Mouse (Mus musculus) hindbrain, embryonic 11.5 days (tissue): ENCODE measurements around the gene Zbtb8a. TPM values are rescaled to one million over a fixed set of nuclear protein-coding genes. Genes with fewer than 3 reads are reported as not detected.
"Not testable (repeated sequence)": the region's sequence is repeated elsewhere in the genome, so short reads cannot be mapped to it uniquely, and the experiment has no call there.

ENCODE experiments used
- ATAC-seq: fragments of 200-750 bp; cut with Nextera tagmentation; 2 replicates; pipeline ENCODE4 v1.8.0; 2017; ENCODE audit warnings: mild to moderate bottlenecking, moderate TSS enrichment, moderate library complexity; ENCODE audit not compliant: low FRiP score
- DNase-seq: peaks from one replicate; pipeline ENCODE4 v3.0.0-alpha.2; 2015; ENCODE audit warnings: low spot score
- H3K27ac ChIP-seq: fragments of 300-500 bp; sonication (generic); 2 replicates; pipeline ENCODE4 v1.5.1; 2014; ENCODE audit warnings: mild to moderate bottlenecking, low read depth, low read length
- H3K27me3 ChIP-seq: fragments of 300-500 bp; sonication (generic); 2 replicates; pipeline ENCODE4 v1.6.1; 2014; ENCODE audit warnings: mild to moderate bottlenecking, low read length, moderate library complexity, mixed read lengths; ENCODE audit not compliant: control insufficient read depth, insufficient read depth
- H3K36me3 ChIP-seq: fragments of 300-500 bp; sonication (generic); 2 replicates; pipeline ENCODE4 v1.6.1; 2014; ENCODE audit warnings: mild to moderate bottlenecking, low read length, moderate library complexity, mixed read lengths; ENCODE audit not compliant: control insufficient read depth, insufficient read depth
- H3K4me1 ChIP-seq: fragments of 300-500 bp; sonication (generic); replicated peaks from 2 replicates; pipeline ENCODE4 v1.6.1; 2014; ENCODE audit warnings: low read length, mixed read lengths; ENCODE audit not compliant: control insufficient read depth, insufficient read depth
- H3K4me2 ChIP-seq: fragments of 300-500 bp; sonication (generic); replicated peaks from 2 replicates; pipeline ENCODE4 v1.6.1; 2014; ENCODE audit warnings: mild to moderate bottlenecking, low read depth, low read length
- H3K4me3 ChIP-seq: fragments of 300-500 bp; sonication (generic); 2 replicates; pipeline ENCODE4 v1.5.1; 2014; ENCODE audit warnings: low read depth, low read length
- H3K9ac ChIP-seq: fragments of 300-500 bp; sonication (generic); 2 replicates; pipeline ENCODE4 v1.6.1; 2014; ENCODE audit warnings: low read depth, low read length
- H3K9me3 ChIP-seq: fragments of 300-500 bp; sonication (generic); 2 replicates; pipeline ENCODE4 v1.6.1; 2016; ENCODE audit warnings: low read length; ENCODE audit not compliant: control insufficient read depth
- WGBS: fragments of 180-500 bp; shearing (Covaris S2); extraction: QIAGEN DNeasy Blood & Tissue Kit; methylation state at CpG from one replicate; pipeline ENCODE4 v1.1.7; 2014; 5-methylcytosine and 5-hydroxymethylcytosine counted together
- polyA plus RNA-seq: library from polyadenylated mRNA; unstranded; fragments of >200 nt; fragmentation: Nextera tagmentation; extraction: Ambion mirVana; gene quantifications from 2 replicates; pipeline ENCODE4 v1.2.1, GENCODE M21; 2014

Zbtb8a gene
- 8.1 and 11.5 TPM in 2 replicates for polyA plus RNA-seq

GRCm38 (mm10) chr4:129377601-129378390, at the start of gene Zbtb8a:
Gene Zbtb8a (minus strand): TSS chr4:129378116.
- Histone ChIP-seq H3K9ac (peak within 1 kb of the TSS; percentile 84), H3K4me3 (peak within 1 kb of the TSS; percentile 65), H3K27ac (peak within 1 kb of the TSS; percentile 79), H3K9me3 (no peaks in the 10 kb centered on the region), H3K4me2 (peak within 1 kb of the TSS; percentile 60), H3K4me1 (no peaks in the 10 kb centered on the region), H3K36me3 (no peaks in the 10 kb centered on the region), H3K27me3 (no peaks in the 10 kb centered on the region; the same call in 1 of the 2 replicates)
- DNase-seq = peak; percentile 83
- ATAC-seq = peak; percentile 81; the same call in 1 of the 2 replicates
- WGBS = 2% methylated on average over 57 of the region's 65 CpGs

- WGBS = 77% methylated on average over 5 of the region's 5 CpGs
- no peak overlapping the region for H3K4me2 ChIP-seq
- H3K9ac ChIP-seq = no peak overlapping the region
- no peaks in the 10 kb centered on the region for H3K27me3 ChIP-seq
- no peaks in the 10 kb centered on the region for H3K36me3 ChIP-seq
- ATAC-seq (no peak), DNase-seq (no peak)
- H3K9me3 ChIP-seq = no peaks in the 10 kb centered on the region
- H3K4me3 ChIP-seq = no peak overlapping the region
- no peak overlapping the region for H3K27ac ChIP-seq
- H3K4me1 ChIP-seq = no peaks in the 10 kb centered on the region
These were observed 40.4 kb upstream of the Zbtb8a start for GRCm38 (mm10) chr4:129418321-129418720.

- WGBS = 87% methylated on average over 5 of the region's 5 CpGs
- Histone ChIP-seq H3K4me3 (no peak overlapping the region), H3K27ac (no peak overlapping the region), H3K4me1 (no peaks in the 10 kb centered on the region), H3K9me3 (no peaks in the 10 kb centered on the region), H3K36me3 (no peaks in the 10 kb centered on the region), H3K4me2 (no peak overlapping the region), H3K27me3 (no peaks in the 10 kb centered on the region), H3K9ac (no peak overlapping the region)
- ATAC-seq (no peak), DNase-seq (no peak)
These were observed 38.6 kb upstream of the Zbtb8a start for GRCm38 (mm10) chr4:129416478-129416877.

GRCm38 (mm10) chr4:129415892-129416291, 38.0 kb upstream of the Zbtb8a start:
- no peak for DNase-seq
- H3K4me2 ChIP-seq = no peak overlapping the region
- H3K27ac ChIP-seq = no peak overlapping the region
- H3K4me1 ChIP-seq = no peaks in the 10 kb centered on the region
- no peak for ATAC-seq
- no peaks in the 10 kb centered on the region for H3K9me3 ChIP-seq
- H3K4me3 ChIP-seq = no peak overlapping the region
- no peak overlapping the region for H3K9ac ChIP-seq
- no peaks in the 10 kb centered on the region for H3K27me3 ChIP-seq
- H3K36me3 ChIP-seq = no peaks in the 10 kb centered on the region
- 94% methylated on average over 5 of the region's 5 CpGs for WGBS

- no peak overlapping the region for H3K27ac ChIP-seq
- no peaks in the 10 kb centered on the region for H3K27me3 ChIP-seq
- no peaks in the 10 kb centered on the region for H3K9me3 ChIP-seq
- no peak overlapping the region for H3K4me2 ChIP-seq
- no peak for ATAC-seq
- no peaks in the 10 kb centered on the region for H3K4me1 ChIP-seq
- H3K36me3 ChIP-seq = no peaks in the 10 kb centered on the region
- DNase-seq = no peak
- no peak overlapping the region for H3K9ac ChIP-seq
- H3K4me3 ChIP-seq = no peak overlapping the region
These were observed 33.1 kb upstream of the Zbtb8a start for GRCm38 (mm10) chr4:129410991-129411390.

GRCm38 (mm10) chr4:129410532-129410931, 32.6 kb upstream of the Zbtb8a start:
- not testable (repeated sequence) for DNase-seq, H3K9ac ChIP-seq, H3K4me1 ChIP-seq, H3K4me3 ChIP-seq, ATAC-seq, H3K9me3 ChIP-seq, H3K27ac ChIP-seq, H3K4me2 ChIP-seq, H3K27me3 ChIP-seq, H3K36me3 ChIP-seq
- 94% methylated on average over 3 of the region's 3 CpGs for WGBS

- Histone ChIP-seq H3K9ac (peak overlapping the region; percentile 54; the same call in 1 of the 2 replicates), H3K4me2 (peak overlapping the region; percentile 63), H3K9me3 (no peaks in the 10 kb centered on the region), H3K36me3 (no peaks in the 10 kb centered on the region), H3K27ac (no peak overlapping the region), H3K4me3 (peak overlapping the region; percentile 34), H3K4me1 (no peaks in the 10 kb centered on the region), H3K27me3 (no peaks in the 10 kb centered on the region)
- DNase-seq (peak; percentile 62), ATAC-seq (no peak; the same call in 1 of the 2 replicates)
- WGBS = 3% methylated on average over 24 of the region's 25 CpGs
These were observed 28.5 kb upstream of the Zbtb8a start for GRCm38 (mm10) chr4:129406447-129406846.

- ATAC-seq = no peak
- no peak overlapping the region for H3K4me2 ChIP-seq
- no peaks in the 10 kb centered on the region for H3K27me3 ChIP-seq
- no peaks in the 10 kb centered on the region for H3K36me3 ChIP-seq
- no peak for DNase-seq
- H3K4me3 ChIP-seq = no peak overlapping the region
- H3K4me1 ChIP-seq = no peaks in the 10 kb centered on the region
- no peak overlapping the region for H3K27ac ChIP-seq
- no peak overlapping the region for H3K9ac ChIP-seq
- WGBS = 82% methylated on average over 4 of the region's 4 CpGs
- no peaks in the 10 kb centered on the region for H3K9me3 ChIP-seq
These were observed 21.9 kb upstream of the Zbtb8a start for GRCm38 (mm10) chr4:129399813-129400212.

GRCm38 (mm10) chr4:129396960-129397359, 19.0 kb upstream of the Zbtb8a start:
- DNase-seq = no peak
- Histone ChIP-seq H3K4me1 (no peaks in the 10 kb centered on the region), H3K27ac (no peak overlapping the region), H3K27me3 (no peaks in the 10 kb centered on the region), H3K4me2 (no peak overlapping the region), H3K4me3 (no peak overlapping the region), H3K9me3 (no peaks in the 10 kb centered on the region), H3K9ac (no peak overlapping the region), H3K36me3 (no peaks in the 10 kb centered on the region)
- no peak for ATAC-seq
- WGBS = 93% methylated on average over 3 of the region's 3 CpGs
